Mouse (Mus musculus) lung, adult 2 months (tissue): ENCODE measurements at regions not wholly inside any gene's neighbourhood (a gene's known extent, or its start where the extent isn't known, plus 50 kb on each side); places are given as distances from the start of the nearest gene placed in this dataset.

Experiments used
- CTCF ChIP-seq: fragments of 200-500 bp; IDR thresholded peaks from 2 replicates; pipeline ENCODE4 v1.5.1; 2011; ENCODE audit warnings: mild to moderate bottlenecking, low read length, control low read depth; ENCODE audit not compliant: insufficient read depth
- POLR2A ChIP-seq: fragments of 200-500 bp; IDR thresholded peaks from 2 replicates; pipeline ENCODE4 v1.6.1; 2011; ENCODE audit warnings: low read depth, mild to moderate bottlenecking, control low read depth, low read length, borderline replicate concordance; ENCODE audit errors: extremely low read depth

DNA sequence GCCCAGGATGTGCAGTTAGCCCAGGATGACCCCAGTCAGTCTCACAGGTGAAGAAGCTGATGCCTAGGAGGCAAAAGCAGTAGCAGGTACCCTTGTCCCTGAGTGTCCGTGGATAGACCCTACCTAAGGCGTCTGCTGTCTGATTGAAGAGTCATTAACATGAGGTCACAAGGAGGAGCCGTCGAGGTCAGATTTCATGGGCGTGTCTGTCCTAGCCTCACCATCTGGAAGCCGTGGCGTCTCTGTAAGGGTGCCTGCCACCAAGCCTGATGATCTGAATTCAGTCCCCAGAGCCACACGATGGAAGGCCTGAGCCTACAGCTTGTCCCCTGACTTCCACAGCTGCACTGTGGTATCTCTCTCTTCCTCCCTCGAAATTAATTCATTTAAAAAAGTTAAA is 88.9 kb upstream of the Haao start:
- TF ChIP-seq POLR2A = no peak
- no peak for TF ChIP-seq CTCF
